Mouse (Mus musculus) kidney, adult 2 months (tissue): ENCODE data around the gene Bpifc.

Experiments
- CTCF ChIP-seq: fragments of 200-500 bp; conservative IDR thresholded peaks from 2 replicates; pipeline ENCODE4 v1.5.1; 2011; ENCODE audit warnings: low read depth, mild to moderate bottlenecking, control low read depth, low read length, moderate library complexity, mixed read lengths; ENCODE audit not compliant: insufficient read depth, insufficient read length
- POLR2A ChIP-seq: fragments of 200-500 bp; IDR thresholded peaks from one replicate; pipeline ENCODE4 v1.6.1; 2011; ENCODE audit warnings: low read depth, low read length, control low read depth

GRCm38 (mm10) chr10:86043651-86044050, 32.0 kb upstream of the Bpifc start:
- no peak for TF ChIP-seq POLR2A
- no peak for TF ChIP-seq CTCF
